Mouse (Mus musculus) spleen, postnatal 4 days (tissue): ENCODE data around the gene Pde4a.
A peak's percentile ranks its signal among the peaks of the same experiment; 100 is the strongest.
"Not testable (repeated sequence)": the region's sequence is repeated elsewhere in the genome, so short reads cannot be mapped to it uniquely, and the experiment has no call there.

Source experiments
- DNase-seq, 2 experiments: peaks; one replicate each; pipeline ENCODE4 v3.0.0; 2022; ENCODE audit warnings: low spot score in 2 of 2

Pde4a gene

DNA sequence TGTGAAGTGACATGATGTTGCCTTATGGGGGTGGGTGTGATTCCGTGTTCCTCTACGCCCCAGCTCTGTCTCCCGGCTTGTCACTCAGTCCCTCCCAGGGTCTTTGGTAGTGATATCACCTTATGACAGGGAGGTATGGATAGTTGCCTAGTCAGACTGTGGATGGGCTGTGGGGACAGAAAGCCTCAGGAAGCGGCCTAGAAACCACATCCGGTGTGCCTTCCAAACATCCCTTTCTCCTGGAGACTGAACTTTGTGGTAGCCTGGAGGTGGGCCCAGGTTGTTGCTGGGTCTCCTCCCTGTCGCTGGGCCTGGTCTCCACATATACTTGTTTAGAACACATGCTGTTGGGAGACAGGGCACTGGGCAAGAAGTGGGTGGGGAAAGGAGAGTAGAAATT lies 17.9 kb downstream of the Pde4a start:
- no peak for DNase-seq

GRCm38 (mm10) chr9:21183905-21184413 lies 18.4 kb downstream of the Pde4a start:
- peak; percentile 72 to 87 for DNase-seq

- DNase-seq, result no peak
These were observed 19.2 kb downstream of the Pde4a start for GRCm38 (mm10) chr9:21184733-21185132.

DNA sequence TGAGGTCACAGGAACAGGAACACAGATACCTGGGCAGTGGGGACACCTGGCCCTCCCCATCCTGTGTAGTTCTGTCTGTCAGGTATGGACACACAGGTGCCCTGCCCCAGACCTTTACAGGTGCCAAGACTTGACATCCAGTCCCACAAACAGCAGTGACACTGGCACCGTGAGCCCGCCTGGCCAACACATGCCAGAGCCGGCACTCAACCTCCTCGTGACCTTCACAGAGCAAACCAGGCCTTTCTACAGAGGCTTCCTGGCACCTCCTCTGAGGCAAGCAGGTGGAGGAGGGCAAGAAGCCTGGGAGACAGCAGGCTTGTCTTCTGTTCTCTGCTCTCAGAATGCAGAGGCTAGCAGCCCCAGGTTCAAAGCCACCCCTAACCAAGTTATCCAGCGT lies 19.9 kb downstream of the Pde4a start:
- DNase-seq, result no peak

GRCm38 (mm10) chr9:21189905-21190304 lies 24.4 kb downstream of the Pde4a start:
- DNase-seq, result no peak

GRCm38 (mm10) chr9:21190670-21191069 lies 25.2 kb downstream of the Pde4a start:
- DNase-seq, result no peak

DNA sequence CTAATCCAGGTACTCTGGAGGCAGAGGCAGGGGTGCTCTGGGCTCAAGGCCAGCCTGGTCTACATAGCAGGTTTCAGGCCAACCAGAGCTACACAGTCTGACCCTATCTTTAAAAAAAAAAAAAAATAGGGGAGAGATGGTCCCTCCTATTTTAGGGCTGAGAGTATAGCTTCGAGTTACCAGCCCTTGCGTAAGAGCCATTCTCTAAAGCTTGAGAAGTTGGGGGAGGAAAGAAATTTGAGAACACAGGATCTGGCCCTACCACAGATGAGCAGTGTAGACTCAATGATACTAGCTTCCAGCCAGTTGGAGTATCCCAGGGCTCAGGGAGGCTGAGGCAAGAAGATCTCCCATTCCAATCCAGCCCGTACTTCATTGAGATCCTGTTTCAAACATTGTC lies 28.3 kb downstream of the Pde4a start:
- DNase-seq, result no peak

GRCm38 (mm10) chr9:21194787-21195493 lies 29.4 kb downstream of the Pde4a start:
- DNase-seq, result peak in 1 of 2 experiments; percentile 63

- DNase-seq, result not testable (repeated sequence)
These were observed 30.4 kb downstream of the Pde4a start for GRCm38 (mm10) chr9:21195736-21196505.

DNA sequence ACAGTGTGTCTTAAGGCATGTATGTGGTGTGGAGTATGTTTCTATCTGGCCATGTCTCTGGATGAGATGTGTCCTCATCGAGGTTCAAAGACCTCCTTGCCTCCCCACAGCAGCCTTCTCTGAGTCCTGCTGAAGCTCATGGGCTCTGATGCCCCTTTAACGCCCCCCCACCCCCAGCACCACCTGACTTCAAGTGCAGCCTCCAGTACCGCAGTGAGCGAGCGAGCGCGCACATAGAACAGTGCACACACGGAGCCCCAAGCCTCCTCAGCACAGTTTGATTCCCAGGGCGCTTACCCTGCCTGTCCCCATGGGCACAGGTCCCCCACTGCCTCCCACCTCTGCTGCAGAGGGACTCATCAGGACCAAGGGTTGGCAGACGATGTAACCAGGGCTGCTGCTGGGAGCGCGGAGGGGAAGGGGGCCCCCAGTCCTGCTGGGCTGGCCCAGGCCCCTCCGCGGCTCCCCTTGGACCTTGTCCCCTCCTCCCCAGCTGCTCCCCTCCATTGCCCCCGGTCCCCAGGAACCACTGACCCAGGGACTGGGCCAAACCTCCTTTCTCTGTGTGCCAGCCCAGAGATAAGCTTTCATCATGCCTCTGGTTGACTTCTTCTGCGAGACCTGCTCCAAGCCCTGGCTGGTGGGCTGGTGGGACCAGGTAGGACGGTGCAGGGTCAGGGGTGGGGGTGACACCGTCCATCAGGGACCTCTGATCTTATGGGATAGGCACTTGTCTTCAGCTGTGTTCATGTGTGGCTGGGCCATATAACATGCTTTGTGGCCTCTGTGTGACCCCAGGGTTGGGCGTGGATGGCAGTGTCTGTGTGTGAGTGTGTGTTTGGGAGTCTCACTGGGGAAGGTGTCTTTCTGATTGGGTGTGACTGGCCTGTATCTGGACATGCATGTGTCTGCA lies 31.3 kb downstream of the Pde4a start:
- DNase-seq, result no peak

- no peak for DNase-seq
These were observed 32.5 kb downstream of the Pde4a start for GRCm38 (mm10) chr9:21197981-21198380.

DNA sequence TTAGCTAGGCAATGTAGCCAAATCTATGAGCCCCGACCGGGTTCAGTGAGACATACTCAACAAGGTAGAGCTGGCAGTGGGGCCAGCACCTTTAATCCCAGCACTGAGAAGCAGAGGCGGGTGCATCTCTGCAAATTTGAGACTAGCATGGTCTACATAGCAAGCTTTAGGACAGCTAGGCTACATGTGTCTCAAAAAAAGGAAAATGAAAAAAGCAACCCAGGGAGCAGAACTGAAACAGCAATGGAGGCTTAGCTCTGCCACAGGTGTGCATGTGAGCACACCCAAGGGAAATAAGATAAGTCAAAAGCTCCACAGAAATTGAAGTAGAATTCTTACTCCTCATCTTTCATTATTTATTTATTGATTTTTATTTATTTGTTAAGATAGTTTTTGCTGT lies 33.4 kb downstream of the Pde4a start:
- DNase-seq, result no peak

GRCm38 (mm10) chr9:21204156-21204527 lies 38.6 kb downstream of the Pde4a start:
- DNase-seq, result no peak

- no peak for DNase-seq
These were observed 39.2 kb downstream of the Pde4a start for GRCm38 (mm10) chr9:21204528-21205272.

- no peak for DNase-seq
These were observed 41.3 kb downstream of the Pde4a start for GRCm38 (mm10) chr9:21206848-21207247.

DNA sequence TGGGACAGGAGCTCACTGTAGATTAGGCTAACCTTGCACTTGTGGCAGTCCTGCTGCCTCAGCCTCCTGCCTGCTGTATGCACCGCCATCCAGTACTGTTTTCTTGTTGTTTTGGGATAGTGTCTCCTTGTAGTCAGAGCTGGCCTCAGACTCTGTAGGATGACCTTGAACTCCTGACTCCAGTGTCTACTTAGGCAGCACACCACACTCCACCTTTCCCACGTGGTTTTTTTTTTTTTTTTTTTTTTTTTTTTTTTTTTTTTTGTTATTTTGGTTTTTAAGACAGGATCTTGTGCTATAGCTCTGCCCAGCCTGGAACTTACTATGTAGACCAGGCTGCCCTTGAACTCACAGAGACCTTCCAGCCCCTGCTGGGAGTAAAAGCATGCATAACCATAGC lies 43.1 kb downstream of the Pde4a start:
- no peak for DNase-seq

DNA sequence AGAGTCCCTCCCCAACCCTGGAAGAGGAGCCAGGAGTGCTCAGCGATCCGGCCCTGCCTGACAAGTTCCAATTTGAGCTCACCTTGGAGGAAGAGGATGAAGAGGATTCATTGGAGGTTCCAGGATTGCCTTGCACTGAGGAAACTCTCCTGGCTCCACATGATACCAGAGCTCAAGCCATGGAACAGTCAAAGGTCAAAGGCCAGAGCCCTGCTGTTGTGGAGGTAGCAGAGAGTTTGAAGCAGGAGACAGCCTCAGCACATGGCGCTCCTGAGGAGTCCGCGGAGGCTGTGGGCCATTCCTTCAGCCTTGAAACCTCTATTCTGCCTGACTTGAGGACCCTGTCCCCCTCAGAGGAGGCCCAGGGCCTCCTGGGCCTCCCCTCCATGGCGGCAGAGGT lies 45.3 kb downstream of the Pde4a start:
- no peak for DNase-seq

DNA sequence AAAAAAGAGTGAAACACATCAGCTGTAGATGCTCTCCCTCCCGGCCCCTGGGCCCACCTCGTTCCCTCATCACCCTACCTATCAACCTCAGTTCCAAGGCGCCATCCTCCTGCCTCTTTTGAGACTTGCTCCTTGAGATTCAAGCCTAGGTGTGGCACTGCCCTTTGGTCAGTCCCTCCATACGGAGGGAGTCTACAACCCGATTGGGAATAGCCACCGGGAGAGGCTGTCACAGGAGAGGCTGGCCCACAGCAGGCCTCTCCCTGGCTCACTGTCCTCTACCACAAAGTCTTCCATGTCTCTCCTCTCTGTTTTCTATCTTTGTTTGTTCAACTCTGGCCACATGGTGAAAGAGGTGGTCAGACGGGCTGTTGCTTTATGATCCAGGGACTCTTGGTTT lies 46.1 kb downstream of the Pde4a start:
- no peak for DNase-seq

DNA sequence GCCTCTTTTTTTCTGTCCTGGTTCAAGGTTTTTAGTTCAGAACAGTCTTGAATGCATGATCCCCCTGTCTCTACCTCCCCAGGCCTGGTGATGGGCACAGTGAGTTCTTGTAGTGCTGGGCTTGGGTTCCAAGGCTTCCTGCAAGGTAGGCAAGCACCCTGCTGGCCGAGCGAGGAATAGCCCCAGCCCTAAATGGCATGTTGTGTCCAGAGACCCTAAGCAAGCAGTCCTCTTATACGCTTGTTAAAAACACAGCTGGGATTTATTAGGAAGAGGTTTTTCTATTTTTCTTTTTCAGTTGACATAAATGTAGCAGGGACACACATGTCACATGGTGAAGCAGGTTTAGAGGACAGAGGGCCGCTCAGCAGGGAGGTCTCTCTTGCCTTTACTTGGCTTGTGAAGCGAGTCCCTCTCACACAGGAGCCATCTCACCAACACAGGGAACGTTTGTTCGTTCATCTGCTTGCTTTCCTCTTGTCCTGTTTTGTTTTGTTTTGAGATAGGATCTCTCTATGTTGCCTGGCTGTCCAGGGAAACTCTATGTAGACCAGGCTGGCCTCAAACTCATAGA lies 48.2 kb downstream of the Pde4a start:
- DNase-seq, result no peak

DNA sequence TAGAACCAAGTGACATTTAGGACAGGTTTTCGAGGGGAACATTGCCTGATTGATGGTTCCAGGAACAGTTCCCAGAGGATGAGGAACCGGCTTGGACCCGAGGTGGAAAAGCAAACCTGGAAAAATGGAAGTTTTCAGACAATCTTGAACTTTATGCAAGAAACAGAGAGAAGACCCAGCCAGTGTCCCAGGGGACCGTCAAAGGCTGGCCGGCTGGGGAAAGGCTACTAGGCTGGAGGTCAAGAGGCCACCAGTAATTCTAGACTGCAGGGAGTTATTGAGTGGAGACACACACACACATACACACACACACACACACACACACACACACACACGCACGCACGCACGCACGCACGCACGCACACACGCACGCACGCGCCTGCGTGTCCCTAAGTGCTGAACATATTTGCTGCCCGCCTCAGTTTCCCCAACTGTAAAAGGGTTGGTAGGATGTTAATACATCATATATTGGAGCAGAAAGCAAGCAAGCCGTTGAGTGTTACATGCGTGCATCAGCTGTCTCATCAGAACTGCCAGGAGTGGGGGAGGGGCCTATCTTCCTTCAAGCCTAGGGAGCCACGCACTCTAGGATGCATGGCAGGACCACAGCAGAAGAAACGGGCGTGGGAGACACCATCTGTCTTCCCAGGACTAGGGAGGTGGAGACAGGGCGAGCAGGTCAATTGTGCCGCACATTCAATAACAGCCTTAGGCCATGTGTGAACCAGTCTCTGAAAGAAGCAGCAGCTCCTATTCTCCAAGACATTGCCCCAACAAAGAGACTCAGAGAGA lies 50.7 kb downstream of the Pde4a start:
- no peak for DNase-seq
